Mouse (Mus musculus) layer of hippocampus, adult 9-10 months (tissue): Measurements from ENCODE around the gene Dnase2b.

Experiments used
- DNase-seq: peaks from one replicate; pipeline ENCODE4 v3.0.0; 2022; ENCODE audit warnings: low spot score

Dnase2b gene

GRCm38 (mm10) chr3:146611821-146612220, 3.6 kb downstream of the Dnase2b start:
- DNase-seq = no peak

DNA sequence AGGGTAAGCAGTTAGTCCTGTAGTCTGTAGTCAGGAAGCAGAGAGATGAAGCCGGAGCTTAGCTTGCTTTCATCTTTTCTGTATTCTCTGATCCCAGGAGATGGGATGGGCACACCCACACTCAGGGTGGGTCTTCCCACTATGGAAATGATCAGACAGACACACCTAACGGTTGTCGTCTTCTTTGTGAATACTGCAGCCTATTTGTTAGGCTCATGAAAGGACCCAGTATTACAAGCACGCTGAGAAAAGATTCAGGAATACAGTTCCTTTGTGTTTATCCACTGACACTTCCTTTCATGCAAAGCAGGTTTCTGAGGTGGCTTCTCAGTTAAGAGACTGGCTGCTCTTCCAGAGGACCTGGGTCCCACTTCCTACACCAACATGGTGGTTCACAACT, 4.1 kb downstream of the Dnase2b start:
- DNase-seq = no peak

GRCm38 (mm10) chr3:146610322-146610721, 5.1 kb downstream of the Dnase2b start:
- no peak for DNase-seq

- no peak for DNase-seq
Measured at GRCm38 (mm10) chr3:146607368-146607767, 8.0 kb downstream of the Dnase2b start.

GRCm38 (mm10) chr3:146604647-146605046, 10.7 kb downstream of the Dnase2b start:
- DNase-seq = no peak

DNA sequence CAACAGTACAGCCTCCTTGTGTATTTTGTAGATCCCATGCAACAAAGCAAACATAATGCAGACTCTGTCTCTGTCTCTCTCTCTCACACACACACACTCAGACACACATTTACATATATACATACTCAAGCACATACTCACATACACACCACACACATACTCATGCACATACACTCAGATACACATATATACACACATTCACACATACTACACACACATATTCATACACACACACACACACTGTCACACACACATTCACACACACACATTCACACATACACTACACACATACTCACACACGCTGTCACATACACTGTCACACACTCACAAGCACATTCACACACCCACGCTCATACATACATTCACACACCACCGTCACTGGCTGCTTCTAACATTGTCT, 12.9 kb downstream of the Dnase2b start:
- no peak for DNase-seq

GRCm38 (mm10) chr3:146601205-146601604, 14.2 kb downstream of the Dnase2b start:
- no peak for DNase-seq

DNA sequence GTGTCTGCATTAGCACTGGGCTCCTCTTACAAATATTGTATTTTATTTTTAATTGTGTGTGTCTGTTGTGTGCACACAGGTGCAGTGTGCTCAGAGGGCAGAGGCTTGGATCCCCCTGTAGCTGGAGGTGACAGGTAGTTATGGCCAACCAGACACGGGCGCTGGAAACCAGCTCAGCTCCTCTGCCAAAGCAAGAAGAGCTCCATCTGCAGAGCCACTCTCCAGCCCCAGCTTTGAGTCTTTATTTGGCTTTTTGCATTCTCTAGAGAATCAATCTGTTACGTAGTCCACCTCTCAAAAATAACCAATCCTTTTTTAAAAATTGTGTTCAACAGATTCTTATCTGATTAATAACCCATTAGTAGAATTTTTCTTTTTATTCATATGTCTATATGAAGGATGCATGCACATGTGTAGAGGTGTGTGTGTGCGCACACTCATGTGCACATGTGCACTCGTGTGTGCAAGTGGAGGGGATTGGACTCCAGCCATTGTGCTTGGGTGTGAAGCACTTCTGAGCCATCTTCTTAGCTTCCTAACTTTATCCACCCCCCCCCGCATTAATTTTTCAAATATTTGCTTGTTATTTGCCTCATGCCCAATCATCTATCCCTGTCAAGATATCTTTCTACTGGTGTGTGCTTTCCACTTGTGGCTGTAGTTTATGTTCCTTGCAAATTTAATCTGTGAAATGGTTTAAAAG, 16.0 kb downstream of the Dnase2b start:
- DNase-seq = no peak

DNA sequence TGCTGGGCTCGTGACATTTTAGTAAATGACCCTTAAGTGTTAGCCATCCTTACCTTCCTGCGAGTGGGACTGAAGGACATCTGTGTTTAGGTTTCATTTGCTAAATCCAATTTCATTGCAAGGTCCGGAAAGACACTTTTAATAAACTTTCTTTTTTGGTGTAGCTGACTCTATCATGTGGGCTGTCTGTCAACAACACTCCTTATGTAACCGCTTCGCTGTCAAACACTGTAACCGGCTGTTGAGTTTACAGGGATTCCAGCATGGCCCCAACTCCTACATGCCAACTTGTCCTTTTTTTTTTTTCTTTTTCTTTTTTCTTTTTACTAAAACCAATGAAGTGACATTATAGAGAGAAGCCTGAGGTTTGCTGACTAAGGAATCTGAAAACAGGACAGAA, 17.0 kb downstream of the Dnase2b start:
- DNase-seq = no peak

- DNase-seq = no peak
Measured at GRCm38 (mm10) chr3:146596864-146597263, 18.5 kb downstream of the Dnase2b start.

DNA sequence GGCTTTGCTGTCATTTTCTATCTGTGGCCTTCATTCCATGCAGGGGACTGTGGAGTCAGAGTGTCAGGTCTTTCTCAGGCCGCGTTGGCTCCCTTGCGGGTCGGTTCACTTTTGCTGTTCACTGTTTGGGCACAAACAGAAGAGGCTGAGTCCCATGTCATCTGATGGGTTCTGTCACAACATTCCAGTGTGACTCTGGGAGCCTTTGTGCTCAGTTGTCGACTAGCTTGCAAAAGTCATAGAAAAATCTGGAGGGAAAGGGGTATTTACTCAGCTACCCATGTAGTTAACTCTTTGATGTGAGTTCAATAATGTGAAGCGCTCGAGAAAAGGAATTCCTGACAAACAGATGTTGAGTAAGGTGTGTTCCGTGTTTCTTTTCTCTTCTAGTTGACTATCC, 19.0 kb downstream of the Dnase2b start:
- DNase-seq = no peak

- DNase-seq = no peak
Measured at GRCm38 (mm10) chr3:146595440-146595839, 20.0 kb downstream of the Dnase2b start.

DNA sequence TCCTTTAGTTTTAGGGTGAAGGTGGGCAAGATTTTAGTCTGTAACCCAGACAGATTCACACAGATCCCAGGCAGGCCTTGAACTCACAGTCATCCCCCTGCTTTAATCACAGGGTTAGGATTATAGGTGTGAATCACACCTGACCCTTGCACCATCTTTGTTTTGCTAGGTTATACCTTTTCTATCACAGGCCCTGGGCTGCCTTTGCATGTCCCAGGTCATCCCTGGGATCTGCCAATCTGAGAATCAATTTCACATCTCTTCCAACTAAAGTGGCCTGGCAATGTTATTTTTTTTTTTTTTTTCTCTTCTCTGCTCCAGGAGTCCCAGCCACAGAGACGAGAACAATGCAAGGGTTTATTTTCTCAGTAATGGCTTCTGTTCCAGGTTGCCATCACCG, 23.8 kb downstream of the Dnase2b start:
- no peak for DNase-seq

DNA sequence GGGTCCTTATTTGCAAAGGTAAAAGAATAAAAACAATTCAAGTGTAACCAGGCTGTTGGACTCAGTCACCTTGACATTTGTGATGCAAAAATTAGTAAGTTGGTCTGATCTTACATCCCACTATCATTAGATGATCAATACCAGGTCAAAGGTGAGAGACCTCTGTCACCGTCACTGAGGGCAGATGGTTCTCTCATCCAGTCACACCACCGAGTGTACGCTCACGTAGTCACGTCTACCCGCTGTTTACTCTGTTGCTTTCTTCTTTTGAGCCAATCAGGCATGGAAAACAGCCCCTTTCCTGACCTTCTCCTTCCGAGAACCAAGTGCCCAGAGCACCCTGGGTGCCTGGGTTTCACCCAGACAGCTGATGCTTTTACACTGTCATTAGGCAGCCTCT, 24.2 kb downstream of the Dnase2b start:
- no peak for DNase-seq

- no peak for DNase-seq
Measured at GRCm38 (mm10) chr3:146589523-146589922, 25.9 kb downstream of the Dnase2b start.

DNA sequence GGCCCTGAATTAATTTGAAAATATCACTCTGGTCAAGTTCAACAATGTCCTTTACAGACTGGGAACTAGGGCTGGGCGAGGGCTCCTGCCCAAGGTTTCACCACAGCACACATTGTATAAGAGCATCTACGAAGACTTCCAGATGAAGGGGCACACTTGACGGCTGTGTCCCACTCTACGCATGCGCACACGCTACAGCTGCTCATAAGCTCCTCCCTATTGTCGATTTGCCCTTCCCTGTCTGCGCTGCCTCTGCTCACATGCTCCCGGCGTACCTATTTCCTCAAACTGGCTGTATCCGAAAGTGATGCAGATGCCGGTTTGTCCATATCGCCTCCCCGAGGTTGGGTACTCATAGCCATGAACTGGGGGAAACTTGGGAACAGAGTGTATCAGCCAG, 28.8 kb downstream of the Dnase2b start:
- DNase-seq = no peak

DNA sequence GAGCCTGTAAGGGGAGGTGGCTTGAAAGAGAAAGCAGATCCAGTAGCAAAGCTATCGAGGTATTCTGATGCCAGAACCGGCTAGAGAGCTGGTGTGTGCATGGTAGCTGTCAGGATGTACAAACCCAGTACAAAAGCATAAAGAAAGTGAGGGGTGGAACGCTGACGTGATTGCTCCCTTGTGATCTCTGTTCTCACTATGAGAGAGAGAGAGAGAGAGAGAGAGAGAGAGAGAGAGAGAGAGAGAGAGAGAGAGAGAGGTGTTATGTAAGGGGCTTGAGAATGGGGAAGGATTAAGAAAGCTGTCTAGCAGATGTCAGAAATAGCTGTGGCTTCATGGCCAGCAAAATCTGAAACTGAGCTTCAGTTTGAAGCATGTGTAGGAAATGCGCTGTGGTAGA, 31.5 kb downstream of the Dnase2b start:
- no peak for DNase-seq

GRCm38 (mm10) chr3:146583478-146583877, 31.9 kb downstream of the Dnase2b start:
- DNase-seq = no peak

DNA sequence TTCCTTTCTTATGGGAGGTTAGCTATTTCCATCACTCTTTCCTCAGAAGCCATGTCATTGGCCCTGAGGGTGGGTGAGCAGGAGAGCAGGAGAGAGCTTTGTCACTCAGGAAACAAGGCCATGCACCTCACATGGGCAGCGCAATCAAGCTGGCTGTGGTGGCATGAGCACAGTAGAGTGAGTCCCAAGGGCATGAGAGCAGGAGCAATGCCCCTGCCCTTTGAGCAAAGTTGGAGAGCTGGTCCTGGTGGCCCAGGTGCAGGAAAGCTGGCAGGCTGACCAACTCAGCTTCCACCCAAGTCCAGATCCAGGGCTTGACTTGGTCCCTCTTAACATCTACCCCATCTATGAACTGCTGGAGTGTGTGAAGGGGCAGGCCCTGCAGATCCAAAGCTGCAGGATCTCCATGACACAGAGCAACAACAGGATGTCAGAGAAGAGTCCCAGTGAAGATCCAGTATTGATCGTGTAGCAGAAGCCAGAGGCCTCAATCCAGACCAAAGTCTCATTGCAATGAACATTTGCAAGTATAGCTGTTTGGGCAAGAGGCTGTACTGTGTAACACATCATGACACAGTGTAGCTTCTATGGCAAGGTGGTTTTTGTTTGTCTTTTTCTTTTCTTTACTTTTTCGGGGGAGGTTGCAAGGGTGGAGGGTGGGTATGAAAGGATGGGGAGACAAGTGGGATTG, 35.2 kb downstream of the Dnase2b start:
- DNase-seq = no peak

- DNase-seq = no peak
Measured at GRCm38 (mm10) chr3:146577591-146577990, 37.8 kb downstream of the Dnase2b start.

DNA sequence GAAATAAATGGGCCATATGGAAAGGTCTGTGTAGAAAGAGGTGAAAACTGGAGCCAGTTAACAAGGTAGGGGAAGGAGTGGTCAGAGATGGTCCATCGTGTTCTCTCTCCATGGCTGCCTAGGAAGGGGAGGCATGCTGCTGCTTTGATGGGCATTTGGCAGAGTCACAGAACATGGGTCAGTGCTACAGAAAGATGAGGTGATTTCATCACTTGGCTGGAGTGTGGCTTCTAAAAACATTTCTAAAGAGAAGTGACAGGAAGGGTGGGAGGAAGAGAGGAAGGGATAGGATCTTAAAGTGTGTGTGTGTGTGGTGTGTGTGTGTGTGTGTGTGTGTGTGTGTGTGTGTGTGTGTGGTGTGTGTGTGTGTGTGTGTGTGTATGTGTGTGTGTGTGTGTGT, 44.1 kb downstream of the Dnase2b start:
- DNase-seq = no peak

GRCm38 (mm10) chr3:146570939-146571338, 44.5 kb downstream of the Dnase2b start:
- DNase-seq = no peak

- DNase-seq = no peak
Measured at GRCm38 (mm10) chr3:146570148-146570782, 45.1 kb downstream of the Dnase2b start, which contains the start of gene Uox. Gene Uox (plus strand): TSS chr3:146570426.
